Mouse (Mus musculus) spleen, adult 12 weeks (tissue): ENCODE results near the gene Nat8f5.
"Not testable (repeated sequence)": the region's sequence is repeated elsewhere in the genome, so short reads cannot be mapped to it uniquely, and the experiment has no call there.

Source experiments
- DNase-seq: peaks from one replicate; pipeline ENCODE4 v3.0.0; 2022; ENCODE audit warnings: low spot score

The Nat8f5 gene

GRCm38 (mm10) chr6:85836098-85836497 is 15.3 kb upstream of the Nat8f5 start:
- not testable (repeated sequence) for DNase-seq

GRCm38 (mm10) chr6:85835104-85835503 is 14.3 kb upstream of the Nat8f5 start:
- DNase-seq, result not testable (repeated sequence)

GRCm38 (mm10) chr6:85834504-85835100 is 13.8 kb upstream of the Nat8f5 start:
- not testable (repeated sequence) for DNase-seq

GRCm38 (mm10) chr6:85831796-85832321 is 11.1 kb upstream of the Nat8f5 start, which contains the start of gene Nat8:
Gene Nat8, minus strand, starts transcription at chr6:85832082.
- no peak for DNase-seq

GRCm38 (mm10) chr6:85829462-85829861 is 8.7 kb upstream of the Nat8f5 start:
- DNase-seq, result no peak

- no peak for DNase-seq
Observed at GRCm38 (mm10) chr6:85825886-85826285, 5.1 kb upstream of the Nat8f5 start.

GRCm38 (mm10) chr6:85823382-85824090 is 2.8 kb upstream of the Nat8f5 start:
- DNase-seq, result no peak

GRCm38 (mm10) chr6:85822286-85822685 is 1.5 kb upstream of the Nat8f5 start:
- DNase-seq, result no peak

GRCm38 (mm10) chr6:85818338-85818737 is 2.4 kb downstream of the Nat8f5 start:
- DNase-seq, result no peak

GRCm38 (mm10) chr6:85813339-85813738 is 7.4 kb downstream of the Nat8f5 start:
- no peak for DNase-seq

- not testable (repeated sequence) for DNase-seq
Observed at GRCm38 (mm10) chr6:85810942-85811537, 9.7 kb downstream of the Nat8f5 start.

GRCm38 (mm10) chr6:85810514-85810913 is 10.3 kb downstream of the Nat8f5 start:
- DNase-seq, result not testable (repeated sequence)

- not testable (repeated sequence) for DNase-seq
Observed at GRCm38 (mm10) chr6:85809784-85810183, 11.0 kb downstream of the Nat8f5 start.

- DNase-seq, result not testable (repeated sequence)
Observed at GRCm38 (mm10) chr6:85803180-85803579, 17.6 kb downstream of the Nat8f5 start.
